ENCODE assay signal across 8 mouse cellular contexts in genomic region chrX:134404584-134404955, GRCm38 (mm10). TPM values are rescaled to one million over a fixed set of nuclear protein-coding genes. Genes with fewer than 3 reads are reported as not detected.
A peak's percentile ranks its signal among the peaks of the same experiment; 100 is the strongest.
DNase-seq lines count a peak whose midpoint lies in the region; ATAC-seq and TF ChIP-seq lines count a peak whose summit lies in the region.

No protein-coding gene starts in this region.

- no peaks in the 10 kb centered on the region for H3K9me3 ChIP-seq in lung, postnatal 0 days (ENCODE audit: low read length)
- no peaks in the 10 kb centered on the region for H3K9me3 ChIP-seq in hindbrain, embryonic 16.5 days (ENCODE audit: control insufficient read depth, low read length)
- H3K9me3 ChIP-seq in midbrain, embryonic 15.5 days, result no peaks in the 10 kb centered on the region

- TF ChIP-seq CTCF in lung, postnatal 0 days (IDR thresholded peaks at IDR 0.05), result no peak

- peak overlapping the region; percentile 19; the same call in 1 of the 2 replicates for H3K4me3 ChIP-seq in lung, postnatal 0 days (ENCODE audit: low read depth, low read length)
- peak overlapping the region; percentile 45 for H3K4me3 ChIP-seq in hindbrain, embryonic 16.5 days (ENCODE audit: low read length)
- H3K4me3 ChIP-seq in midbrain, embryonic 15.5 days, result peak overlapping the region; percentile 43

- H3K36me3 ChIP-seq in lung, postnatal 0 days (ENCODE audit: insufficient read depth, low read length), result no peaks in the 10 kb centered on the region
- H3K36me3 ChIP-seq in hindbrain, embryonic 16.5 days (ENCODE audit: control insufficient read depth, insufficient read depth, low read length), result no peaks in the 10 kb centered on the region
- H3K36me3 ChIP-seq in midbrain, embryonic 15.5 days (replicated peaks), result no peaks in the 10 kb centered on the region

- peak; percentile 33 to 41 for DNase-seq in frontal cortex, postnatal 36 days (ENCODE audit: low spot score in 2 of 2)
- no peak for DNase-seq in frontal cortex, postnatal 10 days (ENCODE audit: low spot score in 2 of 2)
- no peak for DNase-seq in lung, postnatal 0 days (ENCODE audit: low spot score)
- DNase-seq in lung, postnatal 14 days, result no peak
- DNase-seq in MN1 (ENCODE audit: low spot score), result no peak
- DNase-seq in spleen, postnatal 4 days (ENCODE audit: low spot score in 2 of 2), result no peak

- no peaks in the 10 kb centered on the region for H3K4me1 ChIP-seq in lung, postnatal 0 days (ENCODE audit: insufficient read depth, low read depth, low read length)
- H3K4me1 ChIP-seq in hindbrain, embryonic 16.5 days (ENCODE audit: control insufficient read depth, insufficient read depth, low read depth, low read length), result no peaks in the 10 kb centered on the region
- H3K4me1 ChIP-seq in midbrain, embryonic 15.5 days, result no peaks in the 10 kb centered on the region

- H3K27ac ChIP-seq in lung, postnatal 0 days (ENCODE audit: low read length), result no peak overlapping the region
- H3K27ac ChIP-seq in hindbrain, embryonic 16.5 days (ENCODE audit: low read depth, low read length), result peak overlapping the region; percentile 77
- peak overlapping the region; percentile 83 for H3K27ac ChIP-seq in midbrain, embryonic 15.5 days

- 30% methylated on average over 11 of the region's 14 CpGs for WGBS in lung, postnatal 0 days
- 29% methylated on average over 13 of the region's 14 CpGs for WGBS in hindbrain, embryonic 16.5 days
- 28% methylated on average over 13 of the region's 14 CpGs for WGBS in midbrain, embryonic 15.5 days

- H3K27me3 ChIP-seq in lung, postnatal 0 days (replicated peaks; ENCODE audit: insufficient read depth, low read length), result no peaks in the 10 kb centered on the region
- H3K27me3 ChIP-seq in hindbrain, embryonic 16.5 days (replicated peaks; ENCODE audit: control insufficient read depth, insufficient read depth, low read length), result no peaks in the 10 kb centered on the region
- H3K27me3 ChIP-seq in midbrain, embryonic 15.5 days (replicated peaks), result no peaks in the 10 kb centered on the region

- no peak for TF ChIP-seq EP300 in lung, postnatal 0 days (IDR thresholded peaks at IDR 0.05)

- H3K9ac ChIP-seq in lung, postnatal 0 days (replicated peaks; ENCODE audit: low read depth), result no peak overlapping the region
- peak overlapping the region; percentile 61 for H3K9ac ChIP-seq in hindbrain, embryonic 16.5 days (ENCODE audit: low read depth, low read length)
- H3K9ac ChIP-seq in midbrain, embryonic 15.5 days, result peak overlapping the region; percentile 48

- ATAC-seq in lung, postnatal 0 days, result no peak
- ATAC-seq in hindbrain, embryonic 16.5 days, result peak; percentile 81
- ATAC-seq in midbrain, embryonic 15.5 days (replicated peaks), result peak; percentile 87

- H3K4me2 ChIP-seq in lung, postnatal 0 days (replicated peaks; ENCODE audit: low read depth, low read length), result peak overlapping the region; percentile 54
- peak overlapping the region; percentile 60 for H3K4me2 ChIP-seq in hindbrain, embryonic 16.5 days (ENCODE audit: low read length)
- peak overlapping the region; percentile 54 for H3K4me2 ChIP-seq in midbrain, embryonic 15.5 days

RNA-seq across cellular contexts. Expression of gene Drp2, which starts 0.2 kb away (rescaled TPM):
- 0.06 and 0.17 TPM in 2 replicates for polyA plus RNA-seq in lung, postnatal 0 days (2015; fragmentation: Nextera tagmentation; extraction: Ambion mirVana)
- polyA plus RNA-seq in hindbrain, embryonic 16.5 days (2015; fragmentation: Nextera tagmentation; extraction: Ambion mirVana), result 15.4 and 19.5 TPM in 2 replicates
- polyA plus RNA-seq in midbrain, embryonic 15.5 days (2015; fragmentation: Nextera tagmentation; extraction: Ambion mirVana), result 23.1 and 27.0 TPM in 2 replicates

Comparison
In these comparisons a context has a peak if more than half of its experiments do, and no peak if none do; other contexts are left out.
1. DNase-seq: peak in frontal cortex, postnatal 36 days (2 of 2); none in frontal cortex, postnatal 10 days (0 of 2), lung, postnatal 0 days (single experiment), lung, postnatal 14 days (single experiment), MN1 (single experiment) and spleen, postnatal 4 days (0 of 2).
2. RNA of gene Drp2, which starts 0.2 kb away (polyA plus RNA-seq): 23.1 to 27.0 TPM in midbrain, embryonic 15.5 days and 15.4 to 19.5 TPM in hindbrain, embryonic 16.5 days; 0.06 to 0.17 TPM in lung, postnatal 0 days; every median in the first group is over 10 times any median in the second.
3. Peak in every context shown above with its lines, with median percentiles within 50 percentile points of each other: H3K4me2 ChIP-seq and H3K4me3 ChIP-seq.